ENCODE assay signal across 16 mouse cellular contexts in the genomic region with DNA sequence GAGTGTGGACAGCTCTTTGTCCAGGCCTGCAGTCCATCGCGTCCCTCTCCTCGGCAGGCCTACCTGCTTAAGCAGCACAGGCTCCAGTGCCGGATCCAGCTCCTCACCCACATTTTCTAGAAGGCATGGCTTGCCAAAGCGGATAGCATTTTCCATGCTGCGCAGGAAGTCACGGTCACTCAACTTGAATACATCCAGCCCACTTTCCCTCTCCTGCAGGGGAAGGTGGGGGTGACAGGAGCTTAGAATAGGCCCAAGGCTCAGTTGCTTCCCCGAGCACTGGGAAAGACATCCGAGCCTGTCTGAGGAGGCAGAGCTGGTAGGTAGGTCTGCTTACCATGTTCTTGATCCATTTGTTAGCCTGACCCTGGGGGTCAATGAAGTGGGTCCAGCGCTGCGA. TPM values are rescaled to one million over a fixed set of nuclear protein-coding genes. Genes with fewer than 3 reads are reported as not detected.
DNase-seq lines count a peak whose midpoint lies in the region; ATAC-seq and TF ChIP-seq lines count a peak whose summit lies in the region.
"Had no signal": no experiment of that assay in that cellular context is flagged by ENCODE, and none has a peak within 500 bp of the region (broad histone marks: within the 10 kb centered on the region; RNA-seq: fewer than 3 reads in every experiment).

No protein-coding gene starts in this region.

- TF ChIP-seq CTCF in cortical plate, adult 2 months (IDR thresholded peaks at IDR 0.05; ENCODE audit: extremely low read depth, insufficient read depth, low read length), result no peak
- TF ChIP-seq CTCF in forebrain, postnatal 0 days (IDR thresholded peaks at IDR 0.05; ENCODE audit: low read depth), result no peak

- H3K4me3 ChIP-seq in hindbrain, embryonic 13.5 days, result no peak overlapping the region
- no peak overlapping the region for H3K4me3 ChIP-seq in hindbrain, embryonic 11.5 days (ENCODE audit: low read depth, low read length)
- no peak overlapping the region for H3K4me3 ChIP-seq in cortical plate, adult 2 months (ENCODE audit: insufficient read depth, low read length)
- no peak overlapping the region for H3K4me3 ChIP-seq in forebrain, postnatal 0 days (ENCODE audit: low read depth, low read length)
- no peak overlapping the region for H3K4me3 ChIP-seq in midbrain, embryonic 14.5 days (replicated peaks; ENCODE audit: low read depth, low read length)
- H3K4me3 ChIP-seq: embryonic facial prominence, embryonic 15.5 days; neural tube, embryonic 15.5 days had no signal

- no peak overlapping the region for H3K9ac ChIP-seq in hindbrain, embryonic 13.5 days
- no peak overlapping the region for H3K9ac ChIP-seq in hindbrain, embryonic 11.5 days (ENCODE audit: low read depth, low read length)
- H3K9ac ChIP-seq in forebrain, postnatal 0 days, result no peak overlapping the region
- no peak overlapping the region for H3K9ac ChIP-seq in midbrain, embryonic 14.5 days (replicated peaks; ENCODE audit: low read length)
- H3K9ac ChIP-seq: embryonic facial prominence, embryonic 15.5 days; lung, embryonic 14.5 days; neural tube, embryonic 15.5 days had no signal

- peak; percentile 33; the same call in 1 of the 2 replicates for TF ChIP-seq POLR2A in cortical plate, adult 2 months (IDR thresholded peaks at IDR 0.05; ENCODE audit: extremely low read depth, insufficient read depth, low read length)

- no peak overlapping the region for H3K4me2 ChIP-seq in hindbrain, embryonic 13.5 days
- no peak overlapping the region for H3K4me2 ChIP-seq in hindbrain, embryonic 11.5 days (replicated peaks; ENCODE audit: low read depth, low read length)
- H3K4me2 ChIP-seq in forebrain, postnatal 0 days (ENCODE audit: low read depth), result no peak overlapping the region
- H3K4me2 ChIP-seq in midbrain, embryonic 14.5 days (ENCODE audit: low read length), result no peak overlapping the region
- H3K4me2 ChIP-seq: embryonic facial prominence, embryonic 15.5 days; lung, embryonic 14.5 days had no signal

- H3K27me3 ChIP-seq in hindbrain, embryonic 13.5 days, result peaks cover 5% of the 10 kb centered on the region; the same call in 1 of the 2 replicates
- no peaks in the 10 kb centered on the region for H3K27me3 ChIP-seq in hindbrain, embryonic 11.5 days (ENCODE audit: control insufficient read depth, insufficient read depth, low read length)
- H3K27me3 ChIP-seq in forebrain, postnatal 0 days (ENCODE audit: insufficient read depth, low read length), result no peaks in the 10 kb centered on the region
- no peaks in the 10 kb centered on the region for H3K27me3 ChIP-seq in midbrain, embryonic 14.5 days (ENCODE audit: control insufficient read depth, insufficient read depth, low read length)
- H3K27me3 ChIP-seq: embryonic facial prominence, embryonic 15.5 days; neural tube, embryonic 15.5 days had no signal

- no peaks in the 10 kb centered on the region for H3K9me3 ChIP-seq in hindbrain, embryonic 13.5 days
- no peaks in the 10 kb centered on the region for H3K9me3 ChIP-seq in hindbrain, embryonic 11.5 days (ENCODE audit: control insufficient read depth, low read length)
- H3K9me3 ChIP-seq in forebrain, postnatal 0 days (ENCODE audit: low read length), result no peaks in the 10 kb centered on the region
- no peaks in the 10 kb centered on the region for H3K9me3 ChIP-seq in midbrain, embryonic 14.5 days (ENCODE audit: control insufficient read depth, low read length)
- H3K9me3 ChIP-seq: embryonic facial prominence, embryonic 15.5 days; neural tube, embryonic 15.5 days had no signal

- 79% methylated on average over 11 of the region's 11 CpGs for WGBS in hindbrain, embryonic 13.5 days
- WGBS in hindbrain, embryonic 11.5 days, result 76% methylated on average over 11 of the region's 11 CpGs
- WGBS in forebrain, postnatal 0 days, result 92% methylated on average over 11 of the region's 11 CpGs
- WGBS in midbrain, embryonic 14.5 days, result 85% methylated on average over 11 of the region's 11 CpGs

- peak overlapping the region; percentile 81 for H3K27ac ChIP-seq in hindbrain, embryonic 13.5 days
- no peak overlapping the region for H3K27ac ChIP-seq in hindbrain, embryonic 11.5 days (ENCODE audit: low read depth, low read length)
- peak overlapping the region; percentile 75 for H3K27ac ChIP-seq in cortical plate, adult 2 months (ENCODE audit: insufficient read depth, low read length)
- peak overlapping the region; percentile 82 for H3K27ac ChIP-seq in forebrain, postnatal 0 days (ENCODE audit: low read depth, low read length)
- H3K27ac ChIP-seq in midbrain, embryonic 14.5 days (replicated peaks; ENCODE audit: low read depth, low read length), result peak overlapping the region; percentile 80
- H3K27ac ChIP-seq: embryonic facial prominence, embryonic 15.5 days; macrophage had no signal

- peaks cover 12% of the 10 kb centered on the region for H3K36me3 ChIP-seq in hindbrain, embryonic 13.5 days
- no peaks in the 10 kb centered on the region for H3K36me3 ChIP-seq in hindbrain, embryonic 11.5 days (ENCODE audit: control insufficient read depth, insufficient read depth, low read length)
- H3K36me3 ChIP-seq in forebrain, postnatal 0 days (ENCODE audit: insufficient read depth), result 0 out of 2 replicates have a peak, but pooled peaks cover 2% of the 10 kb centered on the region
- H3K36me3 ChIP-seq in midbrain, embryonic 14.5 days (ENCODE audit: control insufficient read depth, insufficient read depth, low read length), result peaks cover 10% of the 10 kb centered on the region
- H3K36me3 ChIP-seq: neural tube, embryonic 15.5 days had no signal

- no peak for DNase-seq in hindbrain, embryonic 11.5 days (ENCODE audit: low spot score)
- DNase-seq in forebrain, postnatal 0 days, result no peak
- no peak for DNase-seq in midbrain, embryonic 14.5 days
- DNase-seq in spleen, adult 12 weeks (ENCODE audit: low spot score), result no peak
- DNase-seq in thymus, postnatal 25 days, result no peak
- no peak for DNase-seq in embryo, embryonic 10 days (ENCODE audit: low spot score)
- DNase-seq: B cell, adult 2 months; cerebellum, adult 11 months; kidney, adult 9 months; lung, embryonic 14.5 days had no signal

- H3K4me1 ChIP-seq in hindbrain, embryonic 13.5 days (replicated peaks), result peaks cover 29% of the 10 kb centered on the region
- H3K4me1 ChIP-seq in hindbrain, embryonic 11.5 days (replicated peaks; ENCODE audit: control insufficient read depth, insufficient read depth, low read length), result peaks cover 13% of the 10 kb centered on the region
- peaks cover 11% of the 10 kb centered on the region for H3K4me1 ChIP-seq in cortical plate, adult 2 months (ENCODE audit: control insufficient read depth, insufficient read depth, low read length)
- peaks cover 20% of the 10 kb centered on the region for H3K4me1 ChIP-seq in forebrain, postnatal 0 days (ENCODE audit: insufficient read depth)
- H3K4me1 ChIP-seq in midbrain, embryonic 14.5 days (ENCODE audit: control insufficient read depth, insufficient read depth, low read length), result peaks cover 25% of the 10 kb centered on the region

- no peak for ATAC-seq in hindbrain, embryonic 13.5 days (ENCODE audit: low FRiP score)
- ATAC-seq in hindbrain, embryonic 11.5 days (ENCODE audit: low FRiP score), result no peak
- no peak for ATAC-seq in forebrain, postnatal 0 days
- ATAC-seq in midbrain, embryonic 14.5 days (ENCODE audit: low FRiP score, low TSS enrichment), result no peak

RNA-seq across cellular contexts. Expression of a gene that starts 16.4 kb away (rescaled TPM):
- polyA plus RNA-seq in hindbrain, embryonic 13.5 days (2015; fragmentation: Nextera tagmentation; extraction: Ambion mirVana), result 114 and 117 TPM in 2 replicates
- 78.7 and 93.1 TPM in 2 replicates for polyA plus RNA-seq in hindbrain, embryonic 11.5 days (2014; fragmentation: Nextera tagmentation; extraction: Ambion mirVana)
- polyA plus RNA-seq in cortical plate, adult 2 months (2012; rRNA removed), result 140 and 143 TPM in 2 replicates
- total RNA-seq in forebrain, postnatal 0 days (2014; rRNA removed), result 136 and 139 TPM in 2 replicates
- polyA plus RNA-seq in forebrain, postnatal 0 days (2015; fragmentation: Nextera tagmentation; extraction: Ambion mirVana), result 104 and 115 TPM in 2 replicates
- 102 and 118 TPM in 2 replicates for polyA plus RNA-seq in midbrain, embryonic 14.5 days (2014; fragmentation: Nextera tagmentation; extraction: Ambion mirVana)

RNA-seq across cellular contexts. Expression of a gene that starts 16.5 kb away (rescaled TPM):
- polyA plus RNA-seq in hindbrain, embryonic 13.5 days (2015; fragmentation: Nextera tagmentation; extraction: Ambion mirVana), result 11.9 and 13.6 TPM in 2 replicates
- 13.9 and 14.0 TPM in 2 replicates for polyA plus RNA-seq in hindbrain, embryonic 11.5 days (2014; fragmentation: Nextera tagmentation; extraction: Ambion mirVana)
- 5.3 and 7.6 TPM in 2 replicates for polyA plus RNA-seq in cortical plate, adult 2 months (2012; rRNA removed)
- total RNA-seq in forebrain, postnatal 0 days (2014; rRNA removed), result 7.1 and 8.6 TPM in 2 replicates
- 12.2 and 12.9 TPM in 2 replicates for polyA plus RNA-seq in forebrain, postnatal 0 days (2015; fragmentation: Nextera tagmentation; extraction: Ambion mirVana)
- 12.0 and 12.1 TPM in 2 replicates for polyA plus RNA-seq in midbrain, embryonic 14.5 days (2014; fragmentation: Nextera tagmentation; extraction: Ambion mirVana)

RNA-seq across cellular contexts. Expression of a gene that starts 50.0 kb away (rescaled TPM):
- polyA plus RNA-seq in hindbrain, embryonic 13.5 days (2015; fragmentation: Nextera tagmentation; extraction: Ambion mirVana), result 0.84 and 0.90 TPM in 2 replicates
- 0.42 and 0.51 TPM in 2 replicates for polyA plus RNA-seq in hindbrain, embryonic 11.5 days (2014; fragmentation: Nextera tagmentation; extraction: Ambion mirVana)
- 3.1 and 3.2 TPM in 2 replicates for polyA plus RNA-seq in cortical plate, adult 2 months (2012; rRNA removed)
- total RNA-seq in forebrain, postnatal 0 days (2014; rRNA removed), result 2.2 and 3.7 TPM in 2 replicates
- polyA plus RNA-seq in forebrain, postnatal 0 days (2015; fragmentation: Nextera tagmentation; extraction: Ambion mirVana), result 0.23 and 0.31 TPM in 2 replicates
- polyA plus RNA-seq in midbrain, embryonic 14.5 days (2014; fragmentation: Nextera tagmentation; extraction: Ambion mirVana), result 0.12 and 0.24 TPM in 2 replicates
- total RNA-seq: granulocyte monocyte progenitor cell, adult 5-6 weeks had no signal
- polyA plus RNA-seq: macrophage had no signal

RNA-seq across cellular contexts. Expression of a gene that starts 50.9 kb away (rescaled TPM):
- polyA plus RNA-seq in hindbrain, embryonic 13.5 days (2015; fragmentation: Nextera tagmentation; extraction: Ambion mirVana), result 315 and 334 TPM in 2 replicates
- 251 and 305 TPM in 2 replicates for polyA plus RNA-seq in hindbrain, embryonic 11.5 days (2014; fragmentation: Nextera tagmentation; extraction: Ambion mirVana)
- 293 TPM in 2 replicates for polyA plus RNA-seq in cortical plate, adult 2 months (2012; rRNA removed)
- 211 and 300 TPM in 2 replicates for total RNA-seq in forebrain, postnatal 0 days (2014; rRNA removed)
- 148 and 199 TPM in 2 replicates for polyA plus RNA-seq in forebrain, postnatal 0 days (2015; fragmentation: Nextera tagmentation; extraction: Ambion mirVana)
- 280 and 343 TPM in 2 replicates for polyA plus RNA-seq in midbrain, embryonic 14.5 days (2014; fragmentation: Nextera tagmentation; extraction: Ambion mirVana)

RNA-seq across cellular contexts. Expression of a gene that starts 56.0 kb away (rescaled TPM):
- polyA plus RNA-seq in hindbrain, embryonic 13.5 days (2015; fragmentation: Nextera tagmentation; extraction: Ambion mirVana), result 4.1 and 4.6 TPM in 2 replicates
- 5.9 and 6.1 TPM in 2 replicates for polyA plus RNA-seq in hindbrain, embryonic 11.5 days (2014; fragmentation: Nextera tagmentation; extraction: Ambion mirVana)
- polyA plus RNA-seq in cortical plate, adult 2 months (2012; rRNA removed), result 6.0 and 6.5 TPM in 2 replicates
- total RNA-seq in forebrain, postnatal 0 days (2014; rRNA removed), result 4.6 and 7.2 TPM in 2 replicates
- polyA plus RNA-seq in forebrain, postnatal 0 days (2015; fragmentation: Nextera tagmentation; extraction: Ambion mirVana), result 1.7 and 2.3 TPM in 2 replicates
- polyA plus RNA-seq in midbrain, embryonic 14.5 days (2014; fragmentation: Nextera tagmentation; extraction: Ambion mirVana), result 3.8 and 5.2 TPM in 2 replicates
- polyA plus RNA-seq: macrophage had no signal
